Mouse (Mus musculus) cortical plate, adult 2 months (tissue): ENCODE measurements around the gene Sec24d. TPM values are rescaled to one million over a fixed set of nuclear protein-coding genes. Genes with fewer than 3 reads are reported as not detected.

Experiments
- H3K27ac ChIP-seq: fragments of 200-500 bp; 2 replicates; pipeline ENCODE4 v1.5.1; 2012; ENCODE audit warnings: low read length, control low read depth, inconsistent platforms; ENCODE audit not compliant: insufficient read depth
- H3K4me1 ChIP-seq: fragments of 200-500 bp; 2 replicates; pipeline ENCODE4 v1.6.1; 2011; ENCODE audit warnings: low read length; ENCODE audit not compliant: control insufficient read depth, insufficient read depth
- H3K4me3 ChIP-seq: fragments of 200-500 bp; 2 replicates; pipeline ENCODE4 v1.5.1; 2011; ENCODE audit warnings: mild to moderate bottlenecking, low read length, control low read depth; ENCODE audit not compliant: insufficient read depth
- CTCF ChIP-seq: fragments of 200-500 bp; IDR thresholded peaks from 2 replicates; pipeline ENCODE4 v1.5.1; 2011; ENCODE audit warnings: mild to moderate bottlenecking, control low read depth, low read length; ENCODE audit not compliant: insufficient read depth; ENCODE audit errors: extremely low read depth
- POLR2A ChIP-seq: fragments of 200-500 bp; IDR thresholded peaks from 2 replicates; pipeline ENCODE4 v1.6.1; 2011; ENCODE audit warnings: mild to moderate bottlenecking, low read length, control low read depth; ENCODE audit not compliant: insufficient read depth; ENCODE audit errors: extremely low read depth
- polyA plus RNA-seq: library from polyadenylated mRNA; depleted of rRNA; stranded (reverse); fragments of >200 nt; gene quantifications from 2 replicates; pipeline ENCODE4 v1.2.3, GENCODE M21; 2012

The Sec24d gene
- polyA plus RNA-seq, 1 experiment: 8.4 TPM

DNA sequence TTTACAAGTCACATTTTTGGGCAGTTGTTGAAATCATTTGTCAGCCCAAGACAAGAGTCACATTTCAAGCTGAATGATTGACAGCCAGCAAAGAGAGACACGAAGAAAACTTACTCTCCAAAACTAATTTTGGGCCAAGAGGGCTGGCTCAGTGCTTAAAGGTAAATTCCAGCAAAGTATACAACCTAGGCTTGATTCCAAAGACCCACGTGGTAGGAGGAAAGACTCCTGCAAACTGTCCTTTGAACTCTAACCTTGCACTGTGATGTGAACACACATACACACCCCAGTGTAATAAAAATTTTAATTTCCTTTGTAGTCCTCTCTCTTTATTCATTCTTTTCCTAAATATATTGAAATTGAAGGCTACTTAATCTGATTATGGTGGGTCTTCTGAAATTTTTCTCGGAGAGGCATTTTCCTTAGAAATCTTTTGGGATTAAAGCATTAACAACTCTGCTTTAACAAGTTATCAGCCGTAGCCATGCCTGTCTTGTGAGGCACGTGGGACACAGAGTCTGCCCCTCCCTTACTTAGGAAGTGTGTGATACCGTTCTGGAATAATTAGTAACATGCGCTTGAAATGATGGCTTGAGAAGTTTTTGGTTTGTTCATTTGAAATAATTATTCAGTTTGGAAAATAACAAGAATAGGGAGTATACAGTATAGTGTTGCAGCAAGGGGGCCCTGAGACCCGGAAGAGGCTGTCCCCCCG, 21.8 kb downstream of the Sec24d start:
- TF ChIP-seq CTCF (no peak), POLR2A (no peak)

DNA sequence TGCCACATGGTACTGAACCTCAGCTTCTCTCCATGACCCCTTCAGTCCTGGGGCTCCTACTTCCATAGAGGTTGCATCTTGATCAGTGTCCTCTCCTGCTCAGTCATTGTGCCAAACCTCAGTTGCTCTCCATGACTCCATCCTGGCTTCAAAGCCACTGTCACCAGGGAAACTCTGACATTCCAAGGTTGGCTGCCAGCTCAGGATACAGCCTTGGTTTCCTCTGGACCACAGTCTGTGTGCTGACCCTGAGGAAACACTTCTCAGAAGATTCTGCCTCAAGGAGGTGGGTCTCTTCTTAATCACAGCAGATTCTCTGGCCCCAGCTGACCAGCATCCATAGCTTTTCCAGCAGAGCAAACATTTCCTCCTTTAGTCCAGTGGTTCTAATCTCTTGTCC, 24.4 kb downstream of the Sec24d start:
- TF ChIP-seq POLR2A (no peak), CTCF (no peak)
- no peak overlapping the region for H3K4me3 ChIP-seq

More for the DNA sequence above, 21.8 kb downstream of the Sec24d start:
- no peak overlapping the region for H3K27ac ChIP-seq
- no peak overlapping the region for H3K4me3 ChIP-seq
- H3K4me1 ChIP-seq: no peaks in the 10 kb centered on the region

DNA sequence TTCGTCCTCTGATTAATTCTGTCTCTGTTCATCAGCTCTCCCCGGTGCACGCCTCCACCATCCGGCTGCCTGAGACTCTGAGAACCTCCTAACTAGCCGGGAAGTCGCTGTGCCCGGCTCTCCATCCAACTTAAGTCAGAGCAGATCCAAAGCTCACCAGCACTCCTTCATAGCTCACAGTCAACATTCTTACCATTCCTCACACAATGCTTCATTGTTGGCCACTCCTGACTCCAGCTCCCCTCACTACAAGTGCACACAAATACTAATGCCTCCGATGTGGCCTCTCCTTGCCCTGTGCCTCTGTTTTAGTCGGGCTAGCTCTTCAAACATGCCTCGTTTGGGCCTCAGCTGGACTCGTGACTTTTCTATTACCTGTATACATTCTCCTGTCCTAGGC, 29.4 kb downstream of the Sec24d start:
- H3K4me1 ChIP-seq: peaks cover 3% of the 10 kb centered on the region; the same call in 1 of the 2 replicates
- H3K4me3 ChIP-seq: no peak overlapping the region
- TF ChIP-seq POLR2A (no peak), CTCF (no peak)
- no peak overlapping the region for H3K27ac ChIP-seq

More for the DNA sequence above, 24.4 kb downstream of the Sec24d start:
- Histone ChIP-seq H3K27ac (no peak overlapping the region), H3K4me1 (no peaks in the 10 kb centered on the region)

DNA sequence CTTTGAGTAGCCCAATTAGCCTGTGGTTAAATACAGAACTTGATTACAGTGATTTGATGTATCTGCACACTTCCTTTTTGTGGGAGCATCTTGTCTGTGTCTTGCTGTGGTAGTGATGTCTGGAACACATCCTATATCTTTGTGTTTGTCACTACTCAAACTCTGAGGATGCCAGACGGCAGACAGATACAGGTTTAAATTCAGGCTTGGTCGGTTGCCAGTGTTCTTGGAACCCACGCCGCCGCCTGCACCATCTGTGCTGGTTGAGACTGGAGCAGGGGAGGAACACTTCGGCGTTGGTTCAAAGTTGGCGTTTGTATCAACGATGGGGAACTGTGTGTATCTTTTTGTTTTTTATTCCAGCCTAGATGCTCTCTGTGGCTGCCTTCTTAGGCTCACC, 31.0 kb downstream of the Sec24d start:
- Histone ChIP-seq H3K27ac (no peak overlapping the region), H3K4me3 (no peak overlapping the region), H3K4me1 (peaks cover 3% of the 10 kb centered on the region; the same call in 1 of the 2 replicates)
- no peak for TF ChIP-seq POLR2A
- TF ChIP-seq CTCF: no peak

DNA sequence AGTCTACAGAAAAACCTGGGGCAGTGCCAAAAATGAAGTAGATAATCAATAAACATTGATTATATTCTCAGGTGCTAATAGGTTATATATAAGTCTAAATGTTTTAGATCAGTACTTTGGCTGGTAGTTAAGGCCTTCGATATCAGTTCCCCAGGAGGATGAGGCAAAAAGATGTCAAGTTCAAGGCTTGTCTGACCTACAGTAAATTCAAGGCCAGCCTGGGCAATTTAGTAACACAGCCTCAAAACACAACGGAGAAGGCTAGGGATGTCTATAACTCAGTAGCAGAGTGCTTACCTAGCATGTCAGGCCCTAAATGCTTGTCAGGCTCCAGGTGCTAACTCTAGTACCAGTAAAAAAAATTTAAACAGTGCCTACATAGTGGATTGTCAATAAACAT, 34.3 kb downstream of the Sec24d start:
- TF ChIP-seq CTCF (no peak), POLR2A (no peak)
- Histone ChIP-seq H3K4me1 (peaks cover 3% of the 10 kb centered on the region; the same call in 1 of the 2 replicates), H3K4me3 (no peak overlapping the region), H3K27ac (no peak overlapping the region)

DNA sequence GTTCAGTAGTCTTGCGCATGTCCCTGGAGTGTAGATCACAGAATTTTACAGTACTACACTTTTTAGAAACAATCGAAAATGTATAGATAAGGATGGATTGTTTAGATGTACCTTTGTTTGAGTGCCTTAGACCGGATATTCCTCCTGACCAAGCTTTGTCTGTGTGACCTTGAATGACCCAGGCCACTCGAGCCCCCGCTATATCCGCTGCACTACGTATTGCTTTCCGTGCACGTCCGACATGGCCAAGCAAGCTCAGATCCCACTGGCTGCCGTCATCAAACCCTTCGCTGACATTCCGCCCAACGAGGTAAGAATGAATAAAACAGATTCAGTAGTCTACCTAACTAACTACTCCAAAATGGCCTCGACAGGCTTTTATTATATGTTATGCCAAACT, 38.4 kb downstream of the Sec24d start:
- Histone ChIP-seq H3K4me3 (no peak overlapping the region), H3K27ac (no peak overlapping the region), H3K4me1 (no peaks in the 10 kb centered on the region)
- no peak for TF ChIP-seq CTCF
- no peak for TF ChIP-seq POLR2A

DNA sequence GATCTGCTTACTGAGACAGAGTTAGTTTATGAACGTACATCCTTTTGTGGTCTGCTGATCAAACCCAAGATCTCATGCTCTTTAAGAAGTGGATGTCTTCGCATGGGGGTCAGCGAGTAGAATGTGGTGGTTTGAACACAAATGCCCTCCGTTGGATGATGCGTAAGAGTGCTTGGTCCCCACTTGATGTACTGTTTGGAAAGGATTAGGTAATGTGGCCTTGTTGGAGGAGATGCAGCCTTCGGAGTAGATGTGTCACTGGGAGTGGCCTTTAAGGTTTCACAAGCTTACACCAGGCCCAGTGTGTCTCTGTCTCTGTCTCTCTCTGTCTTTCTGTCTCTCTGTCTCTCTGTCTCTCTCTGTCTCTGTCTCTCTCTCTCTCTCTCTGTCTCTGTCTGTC, 40.2 kb downstream of the Sec24d start:
- Histone ChIP-seq H3K4me1 (no peaks in the 10 kb centered on the region), H3K4me3 (no peak overlapping the region), H3K27ac (no peak overlapping the region)
- TF ChIP-seq POLR2A (no peak), CTCF (no peak)

DNA sequence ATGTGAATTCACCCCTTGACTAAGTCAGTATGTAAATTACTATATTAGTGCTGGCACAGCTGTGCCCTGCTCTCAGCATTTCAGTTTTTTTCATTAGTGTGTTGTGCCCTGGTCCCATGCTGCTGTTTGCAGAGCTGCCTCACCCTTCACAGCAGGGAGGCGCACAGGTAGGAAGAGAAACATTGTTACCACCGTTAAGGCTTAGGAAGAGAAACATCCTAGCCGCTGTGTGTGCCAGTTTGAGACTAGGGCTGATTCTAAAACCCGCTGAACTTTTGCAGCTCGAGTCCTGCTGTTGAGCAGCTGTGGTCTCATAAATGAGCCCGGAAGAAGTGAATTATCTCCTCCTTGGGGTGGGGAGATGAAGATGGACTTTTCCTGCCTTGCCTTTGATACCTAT, 41.9 kb downstream of the Sec24d start:
- Histone ChIP-seq H3K27ac (no peak overlapping the region), H3K4me1 (no peaks in the 10 kb centered on the region), H3K4me3 (no peak overlapping the region)
- TF ChIP-seq CTCF (no peak), POLR2A (no peak)

DNA sequence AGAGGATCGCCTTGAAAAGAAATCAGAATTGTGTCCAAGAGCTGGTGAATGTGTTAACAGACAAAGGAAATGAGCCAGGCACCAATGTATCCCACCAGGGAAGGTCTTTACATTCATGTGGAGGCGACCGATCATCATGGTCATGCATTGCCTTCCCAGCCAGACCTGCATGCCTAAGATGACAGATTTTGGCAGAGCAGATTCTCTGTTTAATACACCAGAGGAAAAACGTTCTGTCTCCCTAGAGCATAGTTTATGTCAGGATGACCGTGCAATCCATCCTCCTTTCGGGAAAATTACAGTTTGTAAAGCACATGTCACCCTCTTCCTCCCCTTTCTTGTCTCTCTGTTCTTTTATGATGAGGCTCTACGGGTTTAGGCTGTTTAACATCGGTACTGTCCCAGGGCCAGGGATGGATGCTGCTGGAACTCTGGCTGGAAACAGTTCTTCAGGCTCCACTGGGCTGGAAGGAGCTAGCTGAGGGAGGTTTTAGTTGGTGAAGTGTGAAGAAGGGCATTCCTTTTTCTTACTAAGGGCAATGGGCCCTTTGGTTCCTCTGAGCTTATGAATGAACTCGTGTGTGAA, 45.3 kb downstream of the Sec24d start:
- Histone ChIP-seq H3K4me3 (no peak overlapping the region), H3K4me1 (no peaks in the 10 kb centered on the region), H3K27ac (no peak overlapping the region)
- TF ChIP-seq CTCF (no peak), POLR2A (no peak)

DNA sequence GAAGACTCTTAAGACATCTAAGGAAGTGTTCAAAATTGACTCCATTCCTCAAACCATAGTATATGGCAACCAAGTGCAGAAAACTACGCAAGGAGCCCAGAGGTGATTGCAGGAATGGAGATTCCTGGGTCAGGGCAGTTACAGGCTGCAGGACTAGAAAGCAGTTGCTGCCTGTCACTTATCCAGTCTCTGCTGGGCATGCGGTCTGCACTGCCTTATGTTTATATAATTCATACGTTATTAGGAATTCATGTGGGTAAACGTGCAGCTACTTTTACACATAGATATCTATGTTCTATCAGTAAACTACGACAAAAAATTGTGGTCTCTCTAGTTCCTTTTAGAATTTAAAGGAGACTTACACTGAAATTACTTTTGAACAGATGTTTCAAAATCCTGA, 46.2 kb downstream of the Sec24d start:
- no peaks in the 10 kb centered on the region for H3K4me1 ChIP-seq
- H3K4me3 ChIP-seq: no peak overlapping the region
- no peak overlapping the region for H3K27ac ChIP-seq
- TF ChIP-seq CTCF (no peak), POLR2A (no peak)
